Mouse (Mus musculus) olfactory bulb, adult 2 months (tissue): Measurements from ENCODE around the gene Mroh8. TPM values are rescaled to one million over a fixed set of nuclear protein-coding genes. Genes with fewer than 3 reads are reported as not detected.
"Not testable (repeated sequence)": the region's sequence is repeated elsewhere in the genome, so short reads cannot be mapped to it uniquely, and the experiment has no call there.

Source experiments
- H3K27ac ChIP-seq: fragments of 200-500 bp; 2 replicates; pipeline ENCODE4 v1.5.1; 2012; ENCODE audit warnings: low read depth, low read length; ENCODE audit not compliant: insufficient read depth
- H3K4me1 ChIP-seq: fragments of 200-500 bp; 2 replicates; pipeline ENCODE4 v1.6.1; 2012; ENCODE audit warnings: low read length; ENCODE audit not compliant: control insufficient read depth, insufficient read depth
- H3K4me3 ChIP-seq: fragments of 200-500 bp; 2 replicates; pipeline ENCODE4 v1.5.1; 2012; ENCODE audit warnings: mild to moderate bottlenecking, low read depth, low read length, moderate library complexity; ENCODE audit not compliant: insufficient read depth
- CTCF ChIP-seq: fragments of 200-500 bp; IDR thresholded peaks from 2 replicates; pipeline ENCODE4 v1.5.1; 2012; ENCODE audit warnings: low read depth, mild to moderate bottlenecking, low read length, moderate library complexity; ENCODE audit not compliant: insufficient read depth
- POLR2A ChIP-seq: fragments of 200-500 bp; IDR thresholded peaks from 2 replicates; pipeline ENCODE4 v1.6.1; 2012; ENCODE audit warnings: mild to moderate bottlenecking, low read depth, low read length, moderate library complexity; ENCODE audit not compliant: insufficient read depth
- WGBS: fragments of 180-500 bp; shearing (Covaris S2); methylation state at CpG from one replicate; pipeline ENCODE4 v1.1.7; 2018; 5-methylcytosine and 5-hydroxymethylcytosine counted together
- polyA plus RNA-seq: library from polyadenylated mRNA; stranded (reverse); fragments of >200 nt; gene quantifications from 2 replicates; pipeline ENCODE4 v1.2.4, GENCODE M21; 2012; ENCODE audit warnings: low replicate concordance; ENCODE audit not compliant: missing spikeins, insufficient read depth, insufficient read length

Gene Mroh8
- polyA plus RNA-seq, 1 experiment = not detected

DNA sequence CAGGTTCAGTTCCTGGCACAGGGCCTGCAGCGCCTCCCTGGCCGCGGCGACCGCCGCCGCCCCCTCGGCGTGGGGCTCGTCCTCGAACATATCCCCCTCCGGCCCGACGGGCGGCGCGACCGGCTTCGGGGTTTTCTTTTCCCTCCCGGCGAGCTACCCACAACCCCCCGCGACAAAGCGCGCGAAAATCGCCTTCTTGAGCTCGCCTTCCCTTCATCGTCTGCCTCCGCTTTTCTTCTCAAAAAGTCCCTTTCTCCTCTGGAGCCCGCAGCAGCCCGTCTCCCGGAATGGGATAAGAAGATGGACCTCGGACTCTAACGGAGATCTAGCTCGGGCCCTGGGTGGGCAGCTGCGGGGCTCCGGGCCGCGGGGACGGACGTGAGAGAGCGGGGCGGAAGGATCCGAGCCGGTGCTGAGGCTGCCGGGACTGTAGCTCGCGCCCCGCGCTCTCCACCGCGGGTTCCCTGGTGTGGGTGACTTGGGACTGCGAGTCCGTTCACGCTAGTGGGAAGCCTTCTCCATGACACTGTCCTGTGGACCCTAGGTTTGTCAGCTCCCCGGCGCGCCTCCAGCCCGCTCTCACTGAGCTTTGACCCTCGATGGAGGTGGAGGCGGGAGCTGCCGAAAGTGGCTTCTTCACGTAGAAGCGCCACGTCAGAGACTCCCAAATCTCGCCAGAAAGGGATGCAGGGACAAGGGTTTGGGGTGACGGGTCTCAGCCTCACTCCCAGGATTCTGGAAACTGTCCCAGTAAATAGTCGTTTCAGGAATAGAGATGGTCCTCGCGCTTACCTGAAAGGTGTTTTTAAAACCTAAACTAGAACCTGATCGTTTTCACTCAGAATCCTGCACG is 74.8 kb downstream of the Mroh8 start, which contains the start of gene Rbl1:
Gene Rbl1, minus strand, starts transcription at position 169 of the 853 bp plus-strand sequence.
- 1% methylated on average over 73 of the region's 73 CpGs for WGBS
- Histone ChIP-seq H3K4me1 (0 out of 2 replicates have a peak, but pooled peaks cover 3% of the 10 kb centered on the region), H3K4me3 (peak within 1 kb of the TSS; percentile 89), H3K27ac (peak within 1 kb of the TSS; percentile 95)
- peak; percentile 90 for TF ChIP-seq POLR2A
- TF ChIP-seq CTCF = no peak

DNA sequence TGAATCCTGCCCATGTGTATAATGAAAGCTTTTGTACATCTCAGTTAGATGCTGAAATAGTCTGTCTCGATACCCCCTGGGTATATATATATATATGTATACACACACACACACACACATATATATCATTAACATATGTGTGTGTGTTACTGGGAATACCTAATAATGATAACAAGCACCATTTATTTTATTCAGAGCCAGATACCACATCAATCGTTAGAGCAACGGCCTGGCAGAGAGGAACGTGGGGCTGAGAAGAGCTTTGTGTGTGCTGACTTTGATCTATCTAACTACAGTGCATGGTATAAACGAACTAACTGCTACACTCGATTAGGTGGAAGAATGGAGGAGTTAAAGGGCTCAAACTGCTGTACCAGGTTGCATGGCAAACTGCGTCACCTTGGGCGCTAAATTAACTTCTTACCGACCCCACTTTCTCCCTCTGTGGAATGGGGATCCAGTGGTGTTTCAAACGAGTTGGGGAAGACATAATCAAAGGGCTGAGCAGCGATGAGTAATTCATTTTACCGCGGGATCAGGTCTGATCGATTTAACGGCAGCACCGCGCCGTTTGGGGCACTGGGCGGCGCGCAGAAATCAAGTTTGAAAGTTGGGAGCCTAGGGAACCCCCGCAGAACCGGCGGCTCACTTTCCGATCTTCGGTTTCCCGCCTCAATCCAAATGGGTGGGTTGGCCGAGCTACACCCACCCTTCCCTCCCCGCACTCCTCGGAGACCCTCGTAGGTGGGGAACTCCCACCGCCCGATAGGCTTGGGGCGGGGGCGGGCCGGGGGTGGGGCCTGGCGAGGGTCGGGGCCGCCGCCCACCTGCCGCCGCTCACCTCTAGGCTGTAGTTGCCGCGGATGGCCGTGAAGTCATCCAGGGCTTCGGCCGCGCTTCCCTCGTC is 75.6 kb downstream of the Mroh8 start:
- WGBS = 1% methylated on average over 48 of the region's 49 CpGs

GRCm38 (mm10) chr2:157203026-157203425 is 76.3 kb downstream of the Mroh8 start:
- no peak for TF ChIP-seq CTCF
- TF ChIP-seq POLR2A = no peak
- no peak overlapping the region for H3K4me3 ChIP-seq
- H3K4me1 ChIP-seq = 0 out of 2 replicates have a peak, but pooled peaks cover 3% of the 10 kb centered on the region
- H3K27ac ChIP-seq = no peak overlapping the region

More for the DNA sequence above, 75.6 kb downstream of the Mroh8 start:
- H3K27ac ChIP-seq = no peak overlapping the region
- H3K4me3 ChIP-seq = peak overlapping the region; percentile 89
- no peak for TF ChIP-seq CTCF
- no peak for TF ChIP-seq POLR2A
- 0 out of 2 replicates have a peak, but pooled peaks cover 3% of the 10 kb centered on the region for H3K4me1 ChIP-seq

- Histone ChIP-seq H3K4me3 (no peak overlapping the region), H3K4me1 (0 out of 2 replicates have a peak, but pooled peaks cover 3% of the 10 kb centered on the region), H3K27ac (no peak overlapping the region)
- WGBS = 72% methylated on average over 6 of the region's 6 CpGs
- TF ChIP-seq POLR2A (no peak), CTCF (no peak)
Observed at GRCm38 (mm10) chr2:157202361-157202760, 77.0 kb downstream of the Mroh8 start.

DNA sequence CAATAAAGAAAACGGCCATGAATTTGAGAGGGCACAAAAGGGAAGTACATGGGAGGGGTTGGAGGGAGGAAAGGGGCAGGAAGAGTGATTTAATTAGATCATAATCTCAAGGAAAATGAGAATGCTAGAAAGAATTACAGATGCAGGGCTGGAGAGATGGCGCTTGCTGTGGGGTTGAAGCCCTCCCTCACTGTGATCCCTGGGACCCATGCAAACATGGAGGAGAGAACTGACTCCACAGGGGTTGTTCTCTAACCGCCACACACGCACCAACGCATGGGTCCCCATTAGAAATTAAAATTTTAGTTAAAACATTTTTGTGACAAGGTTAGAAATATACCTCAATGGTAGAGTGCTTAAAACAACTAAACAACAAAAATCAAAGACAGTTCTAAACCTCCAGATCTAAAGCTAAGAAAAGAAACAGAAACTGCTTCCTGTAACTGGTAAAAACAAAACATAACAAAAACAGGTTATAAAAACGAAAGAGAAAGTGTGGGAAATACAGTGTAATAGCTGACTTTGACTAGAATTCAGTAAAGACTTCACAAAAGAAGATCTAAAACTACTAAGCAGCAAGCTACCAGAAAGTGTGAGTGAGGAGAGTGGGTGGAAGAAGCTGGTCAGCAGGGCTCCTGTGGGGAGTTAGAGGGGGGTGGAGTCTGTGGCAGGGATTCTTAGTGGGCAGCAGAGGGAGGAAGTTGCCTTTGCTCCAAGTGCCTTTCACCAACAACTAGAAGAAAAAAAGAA is 78.1 kb downstream of the Mroh8 start:
- Histone ChIP-seq H3K27ac (no peak overlapping the region), H3K4me3 (no peak overlapping the region), H3K4me1 (0 out of 2 replicates have a peak, but pooled peaks cover 3% of the 10 kb centered on the region)
- TF ChIP-seq CTCF = no peak
- TF ChIP-seq POLR2A = no peak
- WGBS = 71% methylated on average over 6 of the region's 6 CpGs

DNA sequence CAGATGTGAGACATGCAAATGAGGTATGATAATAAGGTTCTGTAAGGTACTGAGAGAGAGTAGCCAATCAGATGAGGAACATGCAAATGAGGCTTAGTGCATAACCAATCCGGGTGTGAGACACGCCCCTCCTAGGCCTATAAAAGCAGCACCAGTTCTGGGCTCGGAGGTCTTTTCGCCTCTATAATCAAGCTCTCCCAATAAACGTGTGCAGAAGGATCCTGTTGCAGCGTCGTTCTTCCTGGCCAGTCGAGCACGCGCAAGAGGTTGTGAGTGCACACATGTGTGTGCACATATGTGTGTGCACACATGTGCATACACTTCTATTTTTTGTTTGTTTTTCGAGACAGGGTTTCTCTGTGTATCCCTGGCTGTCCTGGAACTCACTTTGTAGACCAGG is 80.9 kb downstream of the Mroh8 start:
- 97% methylated on average over 11 of the region's 11 CpGs for WGBS
- H3K27ac ChIP-seq, H3K4me3 ChIP-seq, H3K4me1 ChIP-seq: not testable (repeated sequence)

- no peak overlapping the region for H3K27ac ChIP-seq
- TF ChIP-seq CTCF (no peak), POLR2A (no peak)
- WGBS = 97% methylated on average over 4 of the region's 4 CpGs
- H3K4me3 ChIP-seq = no peak overlapping the region
- no peaks in the 10 kb centered on the region for H3K4me1 ChIP-seq
Observed at GRCm38 (mm10) chr2:157190651-157191050, 88.7 kb downstream of the Mroh8 start.

DNA sequence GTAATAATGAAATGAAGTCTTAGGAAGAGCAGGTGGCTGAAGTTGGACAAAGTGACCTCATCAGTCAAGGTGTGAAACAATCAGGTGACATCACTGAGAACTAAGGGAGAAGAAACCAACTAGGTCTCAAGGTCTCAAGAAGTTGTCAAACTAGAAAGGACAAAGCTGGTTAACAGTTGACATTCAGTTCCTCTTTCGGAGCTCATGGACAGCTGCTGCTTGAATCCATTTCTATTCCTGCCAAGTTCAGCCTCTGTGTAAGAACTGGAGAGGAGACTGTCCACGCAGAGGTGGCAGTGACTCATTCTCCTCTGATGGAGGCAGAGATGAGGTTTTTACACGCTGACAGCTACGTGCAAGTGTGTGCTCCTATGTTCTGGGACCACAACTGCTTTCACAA is 92.1 kb downstream of the Mroh8 start:
- TF ChIP-seq CTCF (no peak), POLR2A (no peak)
- Histone ChIP-seq H3K4me3 (no peak overlapping the region), H3K27ac (no peak overlapping the region), H3K4me1 (no peaks in the 10 kb centered on the region)
- WGBS = 76% methylated on average over 4 of the region's 4 CpGs

DNA sequence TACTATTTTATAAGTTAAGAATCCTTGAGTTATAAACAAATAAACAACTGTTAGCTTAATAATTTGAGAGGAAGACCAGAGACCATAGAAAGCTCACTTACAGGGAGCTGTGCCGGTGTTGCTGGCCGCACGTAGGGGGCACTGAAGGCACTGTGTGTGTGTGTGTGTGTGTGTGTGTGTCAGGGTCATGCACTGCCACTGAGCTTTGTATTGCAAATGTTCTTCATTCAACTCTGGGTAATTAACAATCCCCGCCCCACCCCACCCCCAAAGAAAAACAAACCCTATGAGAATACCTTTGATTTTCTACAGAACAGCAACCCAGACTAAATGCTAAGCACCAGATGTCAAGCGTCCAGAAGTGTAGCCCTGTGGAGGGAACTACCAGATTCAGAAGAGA is 92.8 kb downstream of the Mroh8 start:
- Histone ChIP-seq H3K4me3 (no peak overlapping the region), H3K27ac (no peak overlapping the region), H3K4me1 (no peaks in the 10 kb centered on the region)
- TF ChIP-seq POLR2A (no peak), CTCF (no peak)
- WGBS = 57% methylated on average over 5 of the region's 5 CpGs
